In genomic region chr8:116372574-116372973, GRCm38 (mm10) we compare ENCODE assay signal across 8 mouse cellular contexts.
DNase-seq lines count a peak whose midpoint lies in the region; ATAC-seq and TF ChIP-seq lines count a peak whose summit lies in the region.
"Had no signal": no experiment of that assay in that cellular context is flagged by ENCODE, and none has a peak within 500 bp of the region (broad histone marks: within the 10 kb centered on the region; RNA-seq: fewer than 3 reads in every experiment).

No protein-coding gene starts in this region.

- H3K4me2 ChIP-seq in forebrain, postnatal 0 days (ENCODE audit: low read depth): no peak overlapping the region
- no peak overlapping the region for H3K4me2 ChIP-seq in lung, embryonic 14.5 days
- no peak overlapping the region for H3K4me2 ChIP-seq in stomach, embryonic 16.5 days (ENCODE audit: low read depth, low read length)
- H3K4me2 ChIP-seq: heart, embryonic 15.5 days had no signal

- H3K4me1 ChIP-seq in forebrain, postnatal 0 days (ENCODE audit: insufficient read depth): no peaks in the 10 kb centered on the region
- H3K4me1 ChIP-seq in lung, embryonic 14.5 days (ENCODE audit: insufficient read depth): no peaks in the 10 kb centered on the region
- H3K4me1 ChIP-seq in stomach, embryonic 16.5 days (ENCODE audit: control insufficient read depth, insufficient read depth, low read length): no peaks in the 10 kb centered on the region; the same call in 1 of the 2 replicates

- no peak for TF ChIP-seq CTCF in forebrain, postnatal 0 days (IDR thresholded peaks at IDR 0.05; ENCODE audit: low read depth)
- no peak for TF ChIP-seq CTCF in lung, embryonic 14.5 days (IDR thresholded peaks at IDR 0.05; ENCODE audit: low read depth)

- peak; percentile 78 for ATAC-seq in forebrain, postnatal 0 days
- ATAC-seq in lung, embryonic 14.5 days (ENCODE audit: insufficient read depth): peak; percentile 81; the same call in 1 of the 2 replicates
- peak; percentile 56; the same call in 1 of the 2 replicates for ATAC-seq in stomach, embryonic 16.5 days (ENCODE audit: insufficient read depth, low FRiP score)

- H3K27me3 ChIP-seq in forebrain, postnatal 0 days (ENCODE audit: insufficient read depth, low read length): no peaks in the 10 kb centered on the region
- no peaks in the 10 kb centered on the region for H3K27me3 ChIP-seq in lung, embryonic 14.5 days (ENCODE audit: insufficient read depth, low read length)
- no peaks in the 10 kb centered on the region for H3K27me3 ChIP-seq in stomach, embryonic 16.5 days (ENCODE audit: control insufficient read depth, insufficient read depth, low read length)
- H3K27me3 ChIP-seq: heart, embryonic 15.5 days had no signal

- no peak overlapping the region for H3K4me3 ChIP-seq in forebrain, postnatal 0 days (ENCODE audit: low read depth, low read length)
- no peak overlapping the region for H3K4me3 ChIP-seq in lung, embryonic 14.5 days (ENCODE audit: low read depth, low read length)
- H3K4me3 ChIP-seq in stomach, embryonic 16.5 days (replicated peaks; ENCODE audit: low read length): no peak overlapping the region
- H3K4me3 ChIP-seq: heart, embryonic 15.5 days had no signal

- no peak overlapping the region for H3K27ac ChIP-seq in forebrain, postnatal 0 days (ENCODE audit: low read depth, low read length)
- H3K27ac ChIP-seq in lung, embryonic 14.5 days (ENCODE audit: low read depth): no peak overlapping the region; the same call in 1 of the 2 replicates
- no peak overlapping the region for H3K27ac ChIP-seq in stomach, embryonic 16.5 days (ENCODE audit: low read length)
- H3K27ac ChIP-seq: heart, embryonic 15.5 days had no signal

- no peak overlapping the region for H3K9ac ChIP-seq in forebrain, postnatal 0 days
- H3K9ac ChIP-seq in lung, embryonic 14.5 days: no peak overlapping the region
- no peak overlapping the region for H3K9ac ChIP-seq in stomach, embryonic 16.5 days (ENCODE audit: low read length)
- H3K9ac ChIP-seq: heart, embryonic 15.5 days had no signal

- peak; percentile 28 for DNase-seq in ES-CJ7 (ENCODE audit: low read depth, low spot score)
- DNase-seq in NIH3T3 (ENCODE audit: low read depth): peak; percentile 35
- peak; percentile 78 for DNase-seq in forebrain, postnatal 0 days
- DNase-seq in kidney, adult 8-10 months: peak; percentile 33 to 46
- peak; percentile 86 for DNase-seq in lung, embryonic 14.5 days
- DNase-seq in retina, embryonic 14.5 days (ENCODE audit: low spot score): no peak

- WGBS in forebrain, postnatal 0 days: 16% methylated on average over 3 of the region's 3 CpGs
- 30% methylated on average over 3 of the region's 3 CpGs for WGBS in lung, embryonic 14.5 days
- 57% methylated on average over 3 of the region's 3 CpGs for WGBS in stomach, embryonic 16.5 days

- H3K36me3 ChIP-seq in forebrain, postnatal 0 days (ENCODE audit: insufficient read depth): no peaks in the 10 kb centered on the region
- no peaks in the 10 kb centered on the region for H3K36me3 ChIP-seq in lung, embryonic 14.5 days (ENCODE audit: insufficient read depth)
- H3K36me3 ChIP-seq in stomach, embryonic 16.5 days (ENCODE audit: control insufficient read depth, insufficient read depth, low read length): no peaks in the 10 kb centered on the region
- H3K36me3 ChIP-seq: heart, embryonic 15.5 days had no signal

- no peaks in the 10 kb centered on the region for H3K9me3 ChIP-seq in forebrain, postnatal 0 days (ENCODE audit: low read length)
- 0 out of 2 replicates have a peak, but pooled peaks cover 3% of the 10 kb centered on the region for H3K9me3 ChIP-seq in lung, embryonic 14.5 days (ENCODE audit: low read depth, low read length)
- no peaks in the 10 kb centered on the region for H3K9me3 ChIP-seq in stomach, embryonic 16.5 days (replicated peaks; ENCODE audit: control insufficient read depth, low read length)
- H3K9me3 ChIP-seq: heart, embryonic 15.5 days had no signal
